Mouse (Mus musculus): ENCODE data around the gene Slc41a2.
A peak's percentile ranks its signal among the peaks of the same experiment; 100 is the strongest.

Slc41a2 gene

GRCm38 (mm10) chr10:83313033-83313432 is 24.6 kb downstream of the Slc41a2 start:
- no peak for DNase-seq (ENCODE audit: low spot score)

DNA sequence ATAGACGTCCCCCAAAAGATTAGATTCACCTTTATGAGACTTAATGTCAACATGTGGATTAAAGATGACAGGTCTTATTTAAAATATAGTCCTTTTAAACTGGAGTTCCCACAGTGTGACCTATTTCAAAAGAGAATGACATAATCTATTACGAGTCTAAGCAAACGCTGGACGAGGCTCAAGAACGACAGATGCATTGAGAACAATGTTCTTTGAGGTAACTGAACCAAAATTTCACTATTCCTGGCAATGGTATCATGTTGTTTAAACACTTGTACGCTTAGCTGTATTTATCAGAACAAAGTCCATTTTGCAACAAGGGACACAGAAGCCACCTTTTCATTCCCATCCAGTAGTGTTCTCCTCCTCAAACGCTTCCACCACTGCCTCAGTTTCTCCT is 27.3 kb downstream of the Slc41a2 start:
- no peak for DNase-seq (ENCODE audit: low spot score)

DNA sequence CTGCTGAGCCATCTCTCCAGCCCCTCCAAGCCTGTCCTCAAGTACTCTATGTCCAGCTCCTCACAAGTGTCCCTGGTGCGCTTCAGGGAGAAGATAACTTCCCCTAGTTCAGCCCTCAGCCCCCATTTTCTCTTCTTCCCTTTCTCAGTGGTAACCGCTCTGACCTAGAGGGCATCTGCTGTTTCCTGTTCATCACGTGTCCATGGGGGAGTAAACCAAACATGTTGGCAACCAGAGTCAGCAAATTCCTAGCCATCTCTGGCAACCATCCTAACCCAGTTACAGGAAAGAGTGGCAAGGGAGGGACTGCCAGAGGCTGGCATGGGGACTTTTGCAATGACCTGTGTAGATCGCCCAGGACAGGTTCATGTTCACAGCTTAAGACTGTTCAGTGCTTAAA is 36.0 kb downstream of the Slc41a2 start:
- no peak for DNase-seq (ENCODE audit: low spot score)

DNA sequence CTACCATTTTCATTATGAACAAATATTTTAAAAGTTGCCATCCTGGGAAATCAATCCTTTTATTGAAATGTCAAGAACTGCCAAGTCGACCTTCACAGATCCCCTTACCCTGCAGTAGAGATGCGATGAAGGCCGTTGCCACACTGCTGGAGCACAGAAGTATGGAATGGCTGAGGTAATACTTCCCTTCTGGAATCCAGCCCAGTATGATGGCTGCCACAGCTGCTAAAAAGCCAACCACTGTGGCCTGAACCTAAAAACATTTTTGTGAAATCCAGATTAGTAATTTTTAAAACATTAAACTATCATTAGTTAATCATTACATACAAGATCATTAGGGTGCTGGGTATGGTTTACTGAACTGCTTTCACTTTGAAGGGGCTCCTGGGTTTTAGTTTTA is 36.6 kb downstream of the Slc41a2 start:
- no peak for DNase-seq (ENCODE audit: low spot score)

DNA sequence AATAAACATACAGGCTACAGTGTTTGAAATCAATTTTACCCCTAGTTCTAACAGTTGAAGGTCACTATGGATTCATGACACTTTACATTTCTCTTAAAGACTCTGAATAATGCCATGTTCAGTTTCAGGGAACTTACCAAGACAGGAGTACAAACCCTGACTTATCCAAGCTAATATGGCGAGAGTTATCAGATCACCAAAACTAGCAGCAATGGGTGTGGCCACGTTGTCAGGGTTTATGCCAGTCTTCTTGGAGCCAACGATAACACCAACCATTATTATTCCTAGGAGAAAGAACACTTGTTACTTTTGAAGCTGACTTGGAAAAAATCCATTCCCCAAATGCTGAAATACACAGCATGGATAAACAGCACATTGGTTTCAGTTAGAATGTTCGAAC is 40.7 kb downstream of the Slc41a2 start:
- DNase-seq (ENCODE audit: low spot score): no peak

GRCm38 (mm10) chr10:83294746-83295145 is 42.9 kb downstream of the Slc41a2 start:
- DNase-seq (ENCODE audit: low spot score): no peak

GRCm38 (mm10) chr10:83293352-83293751 is 44.3 kb downstream of the Slc41a2 start:
- peak; percentile 31 for DNase-seq (ENCODE audit: low spot score)

GRCm38 (mm10) chr10:83291731-83292130 is 46.0 kb downstream of the Slc41a2 start:
- peak; percentile 49 for DNase-seq (ENCODE audit: low spot score)

DNA sequence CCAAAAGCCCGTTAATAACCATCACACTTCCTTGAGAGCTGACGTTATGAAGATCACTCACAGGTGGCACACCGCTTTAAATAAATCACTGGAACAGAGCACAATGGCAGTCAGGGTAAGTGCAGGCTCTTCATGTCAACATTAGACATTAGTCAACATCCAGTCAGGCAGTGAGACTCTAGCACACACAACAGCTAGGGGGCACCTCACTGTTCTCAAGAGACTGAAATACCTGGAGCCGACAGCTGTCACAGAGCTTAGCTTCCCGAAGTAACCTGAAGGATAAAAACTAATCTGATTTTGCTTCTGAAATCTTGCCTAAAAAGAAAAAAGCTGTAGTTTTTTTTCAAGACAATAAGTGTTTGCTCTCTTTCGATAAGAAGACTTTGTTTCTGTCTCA is 49.9 kb downstream of the Slc41a2 start:
- DNase-seq (ENCODE audit: low spot score): peak; percentile 33

GRCm38 (mm10) chr10:83286399-83286798 is 51.3 kb downstream of the Slc41a2 start:
- DNase-seq (ENCODE audit: low spot score): peak; percentile 26

DNA sequence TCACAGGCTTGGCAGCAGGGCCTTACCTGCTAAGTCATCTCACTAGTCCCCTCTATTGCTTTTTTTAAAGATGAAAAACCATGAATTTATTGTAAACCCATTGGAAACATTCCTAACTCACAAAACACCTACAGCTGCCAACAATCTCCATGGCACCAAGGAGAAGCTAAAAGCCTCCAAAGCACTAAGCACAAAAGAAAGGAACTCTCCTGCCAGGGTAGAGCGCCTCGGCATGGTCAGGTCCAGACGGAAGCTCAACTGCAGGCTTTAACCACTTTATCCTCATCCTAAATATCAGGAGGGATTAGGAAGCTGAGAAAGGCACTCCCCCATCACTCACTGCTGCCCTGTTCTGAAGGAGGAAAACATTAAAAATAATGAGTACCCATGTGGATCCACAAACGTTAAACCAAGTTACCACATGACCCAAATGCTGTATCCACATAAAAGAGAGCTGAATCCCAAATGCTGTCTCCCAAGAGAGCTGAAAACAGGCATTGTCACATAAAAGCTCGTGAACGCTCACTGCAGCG is 51.9 kb downstream of the Slc41a2 start:
- DNase-seq (ENCODE audit: low spot score): peak; percentile 12

DNA sequence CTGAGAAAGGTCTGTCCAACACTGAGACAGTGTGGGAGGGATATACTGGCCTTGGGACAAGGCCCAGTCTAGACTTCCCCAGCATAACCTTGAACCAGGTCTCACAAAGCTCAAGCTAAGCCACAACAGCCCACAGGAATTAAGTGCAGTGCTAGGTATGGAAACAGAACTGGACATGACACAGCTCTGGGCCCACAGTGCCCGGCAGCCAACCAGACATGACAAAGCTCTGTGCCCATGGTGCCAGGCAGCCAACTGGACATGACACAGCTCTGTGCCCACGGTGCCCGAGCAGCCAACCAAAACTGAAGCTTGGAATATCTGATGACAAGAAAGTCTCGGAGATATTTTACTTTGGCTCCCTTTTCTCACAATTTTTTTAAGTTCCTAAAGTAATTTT is 52.8 kb downstream of the Slc41a2 start:
- peak; percentile 40 for DNase-seq (ENCODE audit: low spot score)

DNA sequence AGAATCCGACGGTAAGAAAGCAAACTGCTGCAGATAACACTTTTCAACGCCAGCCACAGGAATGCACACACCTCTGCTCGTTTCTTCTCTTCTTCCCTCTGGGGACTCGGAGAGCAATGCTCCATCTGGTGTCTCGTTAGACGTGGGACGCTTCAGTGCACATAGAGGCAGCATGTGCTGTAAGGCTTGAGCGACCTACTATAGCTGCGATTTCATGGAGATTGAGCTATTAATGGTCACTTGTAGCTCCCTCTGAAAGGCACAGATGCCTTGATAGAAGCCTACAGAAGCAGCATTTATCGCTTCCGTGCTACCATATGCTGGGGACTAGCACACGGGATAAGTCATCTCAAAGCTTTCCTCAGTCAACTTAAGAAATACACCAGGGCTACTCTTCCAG is 71.0 kb downstream of the Slc41a2 start:
- DNase-seq (ENCODE audit: low spot score): no peak

- DNase-seq (ENCODE audit: low spot score): no peak
Measured at GRCm38 (mm10) chr10:83266241-83266640, 71.4 kb downstream of the Slc41a2 start.

- no peak for DNase-seq (ENCODE audit: low spot score)
Measured at GRCm38 (mm10) chr10:83264680-83265079, 73.0 kb downstream of the Slc41a2 start.

DNA sequence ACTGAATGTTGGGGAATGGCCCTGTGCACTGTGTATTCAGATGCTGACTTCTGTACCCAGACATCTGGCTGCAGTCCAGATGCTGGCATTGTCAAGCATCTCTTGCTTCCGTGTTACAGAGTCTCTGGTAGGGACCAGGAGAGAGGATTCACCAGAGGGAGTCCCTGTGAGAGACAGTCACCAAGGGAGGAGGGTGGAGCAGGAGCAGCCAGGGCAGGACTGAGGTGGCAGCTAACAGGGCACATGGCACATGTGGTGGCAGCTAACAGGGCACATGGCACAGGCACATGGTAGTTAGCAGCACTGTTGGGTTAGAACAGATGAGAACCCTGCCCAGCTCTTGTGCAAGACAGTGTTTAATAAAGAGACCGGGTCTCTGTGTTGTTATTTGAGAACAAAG is 73.6 kb downstream of the Slc41a2 start:
- DNase-seq (ENCODE audit: low spot score): no peak

DNA sequence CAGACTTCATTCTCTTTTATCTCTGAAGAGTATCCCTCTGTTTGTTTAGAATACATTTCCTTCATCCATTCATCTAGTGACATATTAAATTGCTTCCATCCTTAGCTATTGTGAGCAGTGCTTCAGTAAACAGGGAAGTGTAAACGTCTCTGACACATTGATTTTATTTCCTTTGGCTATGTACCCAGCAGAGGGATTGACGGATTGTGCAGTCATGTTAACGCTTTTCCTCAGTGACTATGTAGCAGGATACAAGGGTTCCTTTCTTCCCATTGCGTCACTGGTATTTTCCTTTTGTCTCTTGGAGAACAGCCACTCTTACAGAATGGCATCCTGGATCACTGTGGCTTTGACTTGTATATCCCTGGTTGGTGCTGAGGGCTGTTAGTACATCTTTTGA is 76.4 kb downstream of the Slc41a2 start:
- DNase-seq (ENCODE audit: low spot score): no peak

DNA sequence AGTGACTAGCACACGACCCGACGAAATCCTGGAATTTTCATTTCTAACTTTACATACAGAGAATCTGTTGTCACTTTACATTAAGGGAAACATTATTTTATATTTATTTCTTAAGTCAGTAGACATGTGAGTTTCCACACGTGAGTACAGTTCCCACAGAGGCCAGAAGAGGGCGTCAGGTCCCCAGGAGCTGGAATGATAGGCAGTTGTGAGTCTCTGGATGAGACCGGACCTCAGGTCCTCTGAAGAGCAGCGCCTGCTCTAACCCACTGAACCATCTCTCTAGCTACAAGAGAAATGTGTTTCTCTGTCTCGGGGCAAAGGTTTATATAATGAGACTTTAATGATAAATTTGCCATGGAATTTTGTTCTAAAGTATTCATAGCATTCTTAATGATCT is 86.3 kb downstream of the Slc41a2 start:
- DNase-seq (ENCODE audit: low spot score): peak; percentile 59

- peak; percentile 11 for DNase-seq (ENCODE audit: low spot score)
Measured at GRCm38 (mm10) chr10:83248036-83248435, 89.6 kb downstream of the Slc41a2 start.

- DNase-seq (ENCODE audit: low spot score): no peak
Measured at GRCm38 (mm10) chr10:83245720-83246119, 92.0 kb downstream of the Slc41a2 start.

- DNase-seq (ENCODE audit: low spot score): no peak
Measured at GRCm38 (mm10) chr10:83244131-83244530, 93.6 kb downstream of the Slc41a2 start.

DNA sequence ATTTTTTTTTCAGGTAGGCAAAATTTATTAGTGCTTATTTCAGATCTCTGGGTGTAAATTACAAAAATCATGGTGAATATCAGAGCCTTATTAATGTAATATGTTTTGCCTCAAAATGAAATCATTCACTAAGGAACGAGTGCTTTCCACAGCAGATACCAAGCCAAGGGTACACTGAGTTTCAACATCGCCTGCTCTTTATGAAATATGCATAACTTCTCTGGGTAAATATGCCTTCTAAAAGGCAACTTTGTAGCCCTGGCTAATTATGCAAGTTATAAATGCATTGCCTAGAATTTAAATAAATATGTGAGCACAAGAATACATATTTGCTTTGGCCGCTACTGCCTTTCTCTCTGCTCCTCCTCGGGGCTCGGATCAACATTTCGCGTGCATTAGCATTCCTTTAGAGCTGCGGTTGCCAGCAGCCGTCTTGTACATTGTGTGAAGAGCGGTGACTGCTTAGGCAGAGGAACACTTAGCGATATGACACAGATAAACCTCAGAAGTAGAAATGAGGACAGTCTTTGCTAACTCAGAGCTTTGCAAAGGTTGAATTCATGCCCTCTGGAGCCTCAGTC is 95.5 kb downstream of the Slc41a2 start:
- no peak for DNase-seq (ENCODE audit: low spot score)

- no peak for DNase-seq (ENCODE audit: low spot score)
Measured at GRCm38 (mm10) chr10:83234391-83234790, 103.3 kb downstream of the Slc41a2 start.

DNA sequence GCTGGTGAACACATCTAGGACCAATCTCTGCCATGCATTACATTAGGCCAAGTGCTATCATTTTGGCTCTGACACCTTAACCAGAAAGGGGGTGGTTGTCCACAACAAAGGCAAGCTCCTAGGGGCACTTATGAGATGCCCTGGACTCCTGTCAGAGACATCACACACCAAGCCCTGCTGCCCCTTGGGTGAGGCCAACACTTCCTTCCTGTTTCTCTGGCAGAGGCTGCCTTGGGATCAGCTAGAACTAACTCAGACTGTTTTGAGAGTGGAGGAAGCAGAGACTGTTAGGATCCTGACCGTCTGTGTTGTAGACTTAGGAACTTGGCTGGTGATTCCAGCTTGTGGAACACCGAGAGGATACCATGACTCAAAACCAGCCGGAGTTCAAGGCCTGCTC is 103.7 kb downstream of the Slc41a2 start:
- no peak for DNase-seq (ENCODE audit: low spot score)
